Mouse (Mus musculus): ENCODE data around the gene Cyp27b1. TPM values are rescaled to one million over a fixed set of nuclear protein-coding genes. Genes with fewer than 3 reads are reported as not detected.

Gene Cyp27b1
- polyA plus RNA-seq, 2 experiments = 0.07 TPM; not detected in 1

GRCm38 (mm10) chr10:127099868-127100267 is 51.8 kb downstream of the Cyp27b1 start:
- H3K4me2 ChIP-seq (ENCODE audit: low read depth) = no peak overlapping the region
- peaks cover 7 to 20% of the 10 kb centered on the region in 2 experiments for H3K4me1 ChIP-seq (replicated peaks; ENCODE audit: control insufficient read depth in 2 of 2, insufficient read depth in 2 of 2, low read length in 1 of 2)
- TF ChIP-seq EP300 (IDR thresholded peaks at IDR 0.05; ENCODE audit: low read depth) (no peak), CTCF (IDR thresholded peaks at IDR 0.05; ENCODE audit: low read depth) (0 out of 2 replicates have a peak, but pooled peaks have one; percentile 15)
- no peak for DNase-seq (ENCODE audit: low read depth in 3 of 3, low spot score in 3 of 3)
- no peak overlapping the region for H3K9ac ChIP-seq (replicated peaks)
- WGBS (ENCODE audit: insufficient replicate concordance) = 65% methylated on average over 15 of the region's 15 CpGs
- no peaks in the 10 kb centered on the region for H3K27me3 ChIP-seq (ENCODE audit: control insufficient read depth, insufficient read depth, low read length)
- no peak for ATAC-seq (ENCODE audit: insufficient read depth)
- no peaks in the 10 kb centered on the region for H3K9me3 ChIP-seq (ENCODE audit: control insufficient read depth, low read length)
- H3K4me3 ChIP-seq (ENCODE audit: insufficient read depth in 1 of 2, low read depth in 2 of 2, low read length in 2 of 2) = no peak overlapping the region
- H3K36me3 ChIP-seq (replicated peaks; ENCODE audit: control insufficient read depth, insufficient read depth, low read depth) = peaks cover 3% of the 10 kb centered on the region
- no peak overlapping the region for H3K27ac ChIP-seq

GRCm38 (mm10) chr10:127100414-127100813 is 52.4 kb downstream of the Cyp27b1 start:
- Histone ChIP-seq H3K4me3 (ENCODE audit: insufficient read depth in 1 of 2, low read depth in 2 of 2, low read length in 2 of 2) (no peak overlapping the region), H3K9me3 (ENCODE audit: control insufficient read depth, low read length) (no peaks in the 10 kb centered on the region), H3K4me2 (ENCODE audit: low read depth) (peak overlapping the region; percentile 15; the same call in 1 of the 2 replicates), H3K27ac (peak overlapping the region; percentile 18), H3K36me3 (replicated peaks; ENCODE audit: control insufficient read depth, insufficient read depth, low read depth) (peaks cover 3% of the 10 kb centered on the region), H3K9ac (replicated peaks) (no peak overlapping the region), H3K27me3 (ENCODE audit: control insufficient read depth, insufficient read depth, low read length) (no peaks in the 10 kb centered on the region), H3K4me1 (replicated peaks; ENCODE audit: control insufficient read depth in 2 of 2, insufficient read depth in 2 of 2, low read length in 1 of 2) (peaks cover 7 to 20% of the 10 kb centered on the region in 2 experiments)
- TF ChIP-seq CTCF (IDR thresholded peaks at IDR 0.05; ENCODE audit: low read depth) = no peak
- peak; percentile 48 for TF ChIP-seq EP300 (IDR thresholded peaks at IDR 0.05; ENCODE audit: low read depth)
- WGBS (ENCODE audit: insufficient replicate concordance) = 23% methylated on average over 8 of the region's 8 CpGs
- ATAC-seq (ENCODE audit: insufficient read depth) = peak; percentile 67
- no peak for DNase-seq (ENCODE audit: low read depth in 3 of 3, low spot score in 3 of 3)

GRCm38 (mm10) chr10:127101151-127101550 is 53.1 kb downstream of the Cyp27b1 start:
- TF ChIP-seq EP300 (IDR thresholded peaks at IDR 0.05; ENCODE audit: low read depth) (no peak), CTCF (IDR thresholded peaks at IDR 0.05; ENCODE audit: low read depth) (no peak)
- DNase-seq (ENCODE audit: low read depth in 3 of 3, low spot score in 3 of 3) (no peak), ATAC-seq (ENCODE audit: insufficient read depth) (no peak)
- Histone ChIP-seq H3K36me3 (replicated peaks; ENCODE audit: control insufficient read depth, insufficient read depth, low read depth) (peaks cover 3% of the 10 kb centered on the region), H3K4me1 (replicated peaks; ENCODE audit: control insufficient read depth in 2 of 2, insufficient read depth in 2 of 2, low read length in 1 of 2) (peaks cover 7 to 20% of the 10 kb centered on the region in 2 experiments), H3K4me3 (ENCODE audit: insufficient read depth in 1 of 2, low read depth in 2 of 2, low read length in 2 of 2) (no peak overlapping the region), H3K27ac (no peak overlapping the region), H3K9me3 (ENCODE audit: control insufficient read depth, low read length) (no peaks in the 10 kb centered on the region), H3K4me2 (ENCODE audit: low read depth) (no peak overlapping the region), H3K9ac (replicated peaks) (no peak overlapping the region), H3K27me3 (ENCODE audit: control insufficient read depth, insufficient read depth, low read length) (no peaks in the 10 kb centered on the region)
- 54% methylated on average over 6 of the region's 6 CpGs for WGBS (ENCODE audit: insufficient replicate concordance)

MicroRNA genes within 50 kb of the gene (microRNA counts, 519-probe panel; counts per million panel counts)
- microRNA mmu-miR-546 = 69.9 counts per million

Small RNA genes lying within 50 kb of the gene (microRNA-seq; reads per million reads assigned to microRNA genes)
- gene Mir546 = not detected

Other genes with a start within 250 kb of the Cyp27b1 start
- 3.7 and 4.1 TPM in 2 replicates for gene Atp23, start 146.9 kb upstream of the Cyp27b1 start, polyA plus RNA-seq (2012; rRNA removed)
- gene Atp23, start 146.9 kb upstream of the Cyp27b1 start, polyA plus RNA-seq (2014; fragmentation: Nextera tagmentation; extraction: Ambion mirVana) = 7.6 and 7.9 TPM in 2 replicates
- gene Ctdsp2, start 69.5 kb upstream of the Cyp27b1 start, polyA plus RNA-seq (2012; rRNA removed) = 18.8 and 19.4 TPM in 2 replicates
- gene Ctdsp2, start 69.5 kb upstream of the Cyp27b1 start, polyA plus RNA-seq (2014; fragmentation: Nextera tagmentation; extraction: Ambion mirVana) = 13.3 and 15.8 TPM in 2 replicates
- gene Avil, start 47.5 kb upstream of the Cyp27b1 start, polyA plus RNA-seq (2012; rRNA removed) = 0.02 and 0.12 TPM in 2 replicates
- 0.03 TPM in 1 of 2 replicates, not detected in the other for gene Avil, start 47.5 kb upstream of the Cyp27b1 start, polyA plus RNA-seq (2014; fragmentation: Nextera tagmentation; extraction: Ambion mirVana)
- 22.8 and 26.7 TPM in 2 replicates for gene Tsfm, start 17.4 kb upstream of the Cyp27b1 start, polyA plus RNA-seq (2012; rRNA removed)
- gene Tsfm, start 17.4 kb upstream of the Cyp27b1 start, polyA plus RNA-seq (2014; fragmentation: Nextera tagmentation; extraction: Ambion mirVana) = 40.7 and 49.2 TPM in 2 replicates
- gene Mettl1, start 6.8 kb upstream of the Cyp27b1 start, polyA plus RNA-seq (2012; rRNA removed) = 10.6 and 12.5 TPM in 2 replicates
- gene Mettl1, start 6.8 kb upstream of the Cyp27b1 start, polyA plus RNA-seq (2014; fragmentation: Nextera tagmentation; extraction: Ambion mirVana) = 18.1 and 19.3 TPM in 2 replicates
- 0.08 and 0.09 TPM in 2 replicates for gene Eef1akmt3, start 6.7 kb upstream of the Cyp27b1 start, polyA plus RNA-seq (2012; rRNA removed)
- 0.04 TPM in 1 of 2 replicates, not detected in the other for gene Eef1akmt3, start 6.7 kb upstream of the Cyp27b1 start, polyA plus RNA-seq (2014; fragmentation: Nextera tagmentation; extraction: Ambion mirVana)
- 0.07 and 0.12 TPM in 2 replicates for gene March9, start 11.9 kb downstream of the Cyp27b1 start, polyA plus RNA-seq (2012; rRNA removed)
- gene March9, start 11.9 kb downstream of the Cyp27b1 start, polyA plus RNA-seq (2014; fragmentation: Nextera tagmentation; extraction: Ambion mirVana) = not detected in 2 replicates
- 175 and 221 TPM in 2 replicates for gene Cdk4, start 15.3 kb downstream of the Cyp27b1 start, polyA plus RNA-seq (2012; rRNA removed)
- 519 and 576 TPM in 2 replicates for gene Cdk4, start 15.3 kb downstream of the Cyp27b1 start, polyA plus RNA-seq (2014; fragmentation: Nextera tagmentation; extraction: Ambion mirVana)
- 35.8 and 41.8 TPM in 2 replicates for gene Tspan31, start 22.0 kb downstream of the Cyp27b1 start, polyA plus RNA-seq (2012; rRNA removed)
- gene Tspan31, start 22.0 kb downstream of the Cyp27b1 start, polyA plus RNA-seq (2014; fragmentation: Nextera tagmentation; extraction: Ambion mirVana) = 18.9 and 23.8 TPM in 2 replicates
- 3.0 and 3.7 TPM in 2 replicates for gene Agap2, start 27.0 kb downstream of the Cyp27b1 start, polyA plus RNA-seq (2012; rRNA removed)
- gene Agap2, start 27.0 kb downstream of the Cyp27b1 start, polyA plus RNA-seq (2014; fragmentation: Nextera tagmentation; extraction: Ambion mirVana) = 0.57 and 0.59 TPM in 2 replicates
- 20.9 and 25.0 TPM in 2 replicates for gene Os9, start 72.9 kb downstream of the Cyp27b1 start, polyA plus RNA-seq (2012; rRNA removed)
- gene Os9, start 72.9 kb downstream of the Cyp27b1 start, polyA plus RNA-seq (2014; fragmentation: Nextera tagmentation; extraction: Ambion mirVana) = 22.9 and 29.9 TPM in 2 replicates
- 9.9 and 10.4 TPM in 2 replicates for gene B4galnt1, start 117.0 kb downstream of the Cyp27b1 start, polyA plus RNA-seq (2012; rRNA removed)
- gene B4galnt1, start 117.0 kb downstream of the Cyp27b1 start, polyA plus RNA-seq (2014; fragmentation: Nextera tagmentation; extraction: Ambion mirVana) = 14.6 and 17.1 TPM in 2 replicates
- 1.5 and 1.7 TPM in 2 replicates for gene Slc26a10, start 132.4 kb downstream of the Cyp27b1 start, polyA plus RNA-seq (2012; rRNA removed)
- gene Slc26a10, start 132.4 kb downstream of the Cyp27b1 start, polyA plus RNA-seq (2014; fragmentation: Nextera tagmentation; extraction: Ambion mirVana) = 0.75 and 1.3 TPM in 2 replicates
- gene Arhgef25, start 141.8 kb downstream of the Cyp27b1 start, polyA plus RNA-seq (2012; rRNA removed) = 6.9 and 7.7 TPM in 2 replicates
- gene Arhgef25, start 141.8 kb downstream of the Cyp27b1 start, polyA plus RNA-seq (2014; fragmentation: Nextera tagmentation; extraction: Ambion mirVana) = 3.4 and 4.8 TPM in 2 replicates
- 35.9 and 38.6 TPM in 2 replicates for gene Dtx3, start 147.5 kb downstream of the Cyp27b1 start, polyA plus RNA-seq (2012; rRNA removed)
- 11.2 and 15.0 TPM in 2 replicates for gene Dtx3, start 147.5 kb downstream of the Cyp27b1 start, polyA plus RNA-seq (2014; fragmentation: Nextera tagmentation; extraction: Ambion mirVana)
- gene Pip4k2c, start 163.3 kb downstream of the Cyp27b1 start, polyA plus RNA-seq (2012; rRNA removed) = 28.2 and 31.2 TPM in 2 replicates
- gene Pip4k2c, start 163.3 kb downstream of the Cyp27b1 start, polyA plus RNA-seq (2014; fragmentation: Nextera tagmentation; extraction: Ambion mirVana) = 25.7 and 31.1 TPM in 2 replicates
- gene Kif5a, start 215.1 kb downstream of the Cyp27b1 start, polyA plus RNA-seq (2012; rRNA removed) = 0.11 and 0.19 TPM in 2 replicates
- gene Kif5a, start 215.1 kb downstream of the Cyp27b1 start, polyA plus RNA-seq (2014; fragmentation: Nextera tagmentation; extraction: Ambion mirVana) = 0.01 and 0.03 TPM in 2 replicates
- 53.8 and 58.7 TPM in 2 replicates for gene Dctn2, start 218.1 kb downstream of the Cyp27b1 start, polyA plus RNA-seq (2012; rRNA removed)
- 59.2 and 64.7 TPM in 2 replicates for gene Dctn2, start 218.1 kb downstream of the Cyp27b1 start, polyA plus RNA-seq (2014; fragmentation: Nextera tagmentation; extraction: Ambion mirVana)
- 9.7 and 11.0 TPM in 2 replicates for gene Mbd6, start 240.8 kb downstream of the Cyp27b1 start, polyA plus RNA-seq (2012; rRNA removed)
- 5.6 and 6.2 TPM in 2 replicates for gene Mbd6, start 240.8 kb downstream of the Cyp27b1 start, polyA plus RNA-seq (2014; fragmentation: Nextera tagmentation; extraction: Ambion mirVana)

Measured in liver, embryonic 14.5 days (tissue).